Mouse (Mus musculus) spleen, adult 2 months (tissue): ENCODE measurements around the gene Kif23.

ENCODE experiments used
- CTCF ChIP-seq: fragments of 200-500 bp; IDR thresholded peaks from 2 replicates; pipeline ENCODE4 v1.5.1; 2011; ENCODE audit warnings: mild to moderate bottlenecking, inconsistent platforms; ENCODE audit not compliant: insufficient read depth, insufficient read length, insufficient replicate concordance; ENCODE audit errors: extremely low read depth
- POLR2A ChIP-seq: fragments of 200-500 bp; IDR thresholded peaks from 2 replicates; pipeline ENCODE4 v1.6.1; 2011; ENCODE audit warnings: low read depth, low read length, inconsistent platforms

GRCm38 (mm10) chr9:61961181-61961580 lies 14.6 kb upstream of the Kif23 start:
- TF ChIP-seq POLR2A (no peak), CTCF (no peak)
